Mouse (Mus musculus): ENCODE results near the gene Dab1.

Dab1 gene

DNA sequence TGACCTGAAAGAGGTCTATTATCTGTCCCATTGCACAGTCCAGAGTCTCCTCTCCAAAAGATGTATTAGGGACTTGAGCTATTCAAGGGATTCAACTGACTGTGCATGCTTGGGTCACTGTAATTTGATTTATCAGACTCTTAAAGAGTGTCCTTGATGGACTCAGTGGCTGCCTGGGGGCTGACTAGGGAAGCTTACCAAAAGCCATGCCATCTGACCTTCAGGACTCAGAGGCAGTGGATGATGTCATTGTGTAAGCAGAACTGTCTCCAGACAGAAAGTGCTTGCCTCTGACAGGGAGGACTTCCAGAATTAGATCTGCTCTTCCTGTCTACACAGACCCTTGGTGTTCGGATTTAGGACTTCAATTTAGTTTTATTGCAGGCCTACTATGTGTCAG, 627.3 kb downstream of the Dab1 start:
- in situ Hi-C loops (cut with MboI, MseI): no loop called here

DNA sequence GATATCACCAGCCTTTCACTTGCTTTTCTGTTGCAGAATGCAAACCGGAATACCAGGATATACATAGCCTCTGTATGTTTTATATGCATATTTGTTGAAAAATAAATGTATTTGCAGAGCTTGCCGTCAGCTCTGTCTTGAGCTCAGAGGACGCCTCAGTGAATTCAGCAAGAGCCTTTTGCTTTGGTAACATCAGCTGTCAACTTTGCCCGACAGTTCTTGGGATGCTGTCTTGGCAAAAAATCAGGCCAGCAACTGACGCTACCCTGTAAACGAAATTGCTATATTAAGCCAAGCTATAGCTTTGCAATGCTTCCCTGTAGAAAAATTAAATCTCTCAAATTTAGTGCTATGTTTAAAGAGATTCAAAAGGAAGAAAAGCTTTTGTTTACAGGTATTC, 630.3 kb downstream of the Dab1 start:
- in situ Hi-C loops (cut with MboI, MseI): no loop called here

DNA sequence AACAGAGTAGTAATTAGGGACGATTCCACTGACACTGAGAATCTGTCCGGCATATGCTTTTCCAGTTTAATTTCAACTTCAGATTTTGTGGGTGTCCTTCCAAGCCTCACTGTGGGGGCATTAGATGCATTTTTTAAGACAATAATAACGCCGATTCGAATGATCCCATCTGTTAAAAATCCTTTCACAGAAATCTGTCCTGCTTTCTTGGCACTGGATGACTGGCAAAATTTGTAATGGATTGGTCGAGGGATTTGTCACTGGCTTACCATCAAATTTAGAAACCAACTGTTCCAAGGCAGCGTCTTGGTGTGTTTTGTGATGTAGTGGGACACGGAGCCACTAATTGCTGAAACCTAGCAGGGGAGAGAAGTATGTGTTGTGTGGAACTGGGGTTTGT, 638.6 kb downstream of the Dab1 start:
- in situ Hi-C loops (cut with MboI, MseI): no loop called here

DNA sequence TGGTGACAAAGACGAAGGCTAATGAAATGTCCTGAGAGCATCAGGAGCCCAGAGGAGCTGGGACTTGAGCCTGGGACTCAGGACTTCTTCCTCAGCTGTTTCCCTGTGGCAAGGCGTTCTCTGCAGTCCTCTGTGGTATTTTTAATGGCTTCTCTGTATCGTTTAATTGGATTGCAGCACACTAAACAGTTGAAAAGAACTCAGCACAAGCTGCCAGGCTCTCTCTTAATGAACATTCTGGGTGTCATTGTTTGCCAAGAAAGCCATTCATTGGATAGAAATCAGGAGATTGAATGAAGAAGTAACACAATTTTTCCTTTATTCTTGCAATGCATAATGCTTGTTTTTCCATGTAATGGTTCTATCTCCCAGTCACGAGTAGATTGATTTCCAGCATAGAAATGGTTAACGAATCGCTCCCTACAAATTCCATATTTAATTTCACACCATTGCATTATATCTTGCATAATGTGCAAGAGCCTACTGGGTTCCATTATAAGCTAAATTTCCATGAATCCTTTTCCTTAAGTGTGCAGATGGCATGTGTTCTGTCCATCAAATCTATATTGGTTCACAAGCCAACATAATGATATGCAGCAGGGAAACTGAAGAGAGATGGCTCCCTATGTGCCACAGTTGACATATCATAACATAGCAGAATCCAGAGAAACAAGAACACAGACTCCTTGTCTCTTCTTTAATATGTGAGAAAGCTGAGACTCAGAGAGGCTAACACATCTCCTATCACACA, 650.4 kb downstream of the Dab1 start:
- in situ Hi-C loops (cut with MboI, MseI): no loop called here

DNA sequence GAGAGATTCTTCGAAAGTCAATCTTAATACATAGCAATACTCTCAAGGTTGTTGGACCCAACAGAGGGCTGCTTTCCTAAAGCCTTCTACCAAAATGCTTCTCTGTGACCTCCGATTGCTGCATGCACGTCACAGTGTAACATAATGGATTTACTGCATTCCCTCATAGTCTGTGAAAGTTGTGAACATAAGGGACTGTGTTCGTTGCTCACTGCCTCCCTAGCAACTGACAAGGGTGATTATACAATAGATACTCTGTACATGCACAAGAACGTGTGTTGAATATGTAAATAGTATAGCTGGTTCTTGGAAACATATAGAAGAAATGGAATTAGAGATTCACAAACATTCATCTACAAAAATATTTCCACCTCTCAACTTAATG, 651.0 kb downstream of the Dab1 start:
- in situ Hi-C loops (cut with MboI, MseI): no loop called here

DNA sequence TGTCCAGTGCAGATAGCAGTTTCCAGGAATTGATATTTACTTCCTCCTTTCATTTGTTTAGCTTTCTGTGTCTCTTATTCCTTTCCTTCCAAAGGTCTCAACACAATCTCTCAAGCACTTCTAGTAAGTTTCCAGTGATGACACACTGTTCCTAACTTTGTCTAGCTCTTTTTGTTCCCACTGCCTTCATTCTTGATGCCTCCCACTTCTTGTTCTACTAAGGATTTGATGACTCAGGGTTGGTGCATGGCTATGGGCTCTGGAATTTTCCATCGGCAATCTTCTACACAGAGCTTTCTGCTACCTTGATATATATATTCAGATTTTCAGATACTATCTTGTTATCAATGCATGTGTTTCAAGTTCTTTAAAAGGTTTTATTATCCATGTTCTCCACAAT, 656.1 kb downstream of the Dab1 start:
- in situ Hi-C loops (cut with MboI, MseI): no loop called here

DNA sequence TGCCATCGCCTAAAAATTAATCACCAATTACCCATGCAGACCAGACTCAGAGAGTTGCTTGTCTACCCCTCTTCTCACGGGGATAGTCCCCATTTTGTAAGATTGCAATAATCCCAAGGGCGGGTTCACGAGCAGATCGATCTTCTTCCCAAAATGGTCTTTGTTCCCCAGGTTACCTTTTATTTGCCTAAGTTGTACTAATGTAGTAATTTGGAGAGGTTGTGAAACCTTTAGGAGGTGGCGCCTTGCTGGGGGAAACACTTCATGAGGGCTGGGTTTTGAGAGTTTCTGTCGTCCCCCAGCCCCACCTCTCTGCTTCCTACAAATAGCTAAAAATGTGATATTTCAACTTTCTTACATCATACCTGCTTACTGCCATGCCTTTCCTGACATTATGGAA, 657.8 kb downstream of the Dab1 start:
- in situ Hi-C loops (cut with MboI, MseI): no loop called here

DNA sequence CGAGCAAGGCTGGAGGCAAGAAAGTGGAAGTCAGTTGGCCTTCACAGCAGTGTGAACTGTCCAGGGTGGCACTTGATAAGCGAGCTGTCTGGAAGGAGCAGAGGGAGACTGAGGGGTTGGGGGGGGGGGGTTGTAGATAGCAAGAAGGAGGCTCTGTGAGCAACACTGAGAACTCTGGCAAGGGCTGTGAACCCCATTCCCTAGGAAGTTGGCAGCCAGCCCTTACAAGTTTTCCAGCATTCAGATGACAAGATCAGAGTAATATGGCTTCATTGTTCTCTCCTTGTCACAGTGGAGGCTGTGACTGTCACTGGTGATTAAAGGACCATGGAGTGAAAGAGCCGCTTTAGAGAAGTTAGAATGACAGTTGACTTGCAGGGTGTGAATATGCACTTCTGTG, 662.4 kb downstream of the Dab1 start:
- in situ Hi-C loops (cut with MboI, MseI): no loop called here

DNA sequence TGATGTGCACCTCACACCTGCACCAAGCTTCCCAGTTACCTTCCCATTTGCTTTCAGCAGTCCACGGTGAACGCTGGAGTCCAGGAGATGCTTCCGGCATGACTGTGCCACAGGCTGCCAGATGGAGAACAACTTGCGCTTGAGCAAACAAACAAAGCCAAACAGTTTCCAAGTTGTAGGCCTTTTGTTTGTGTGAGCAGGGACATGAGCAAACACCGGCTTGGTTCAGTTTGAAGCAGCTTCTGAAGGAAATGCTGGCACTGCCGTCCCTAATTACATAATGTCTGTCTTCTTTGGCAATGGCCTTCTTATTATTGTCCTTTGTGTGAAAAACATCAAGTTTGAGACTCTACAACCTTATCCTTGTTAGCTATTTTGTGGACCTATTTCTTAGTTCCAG, 664.7 kb downstream of the Dab1 start:
- in situ Hi-C loops (cut with MboI, MseI): no loop called here

DNA sequence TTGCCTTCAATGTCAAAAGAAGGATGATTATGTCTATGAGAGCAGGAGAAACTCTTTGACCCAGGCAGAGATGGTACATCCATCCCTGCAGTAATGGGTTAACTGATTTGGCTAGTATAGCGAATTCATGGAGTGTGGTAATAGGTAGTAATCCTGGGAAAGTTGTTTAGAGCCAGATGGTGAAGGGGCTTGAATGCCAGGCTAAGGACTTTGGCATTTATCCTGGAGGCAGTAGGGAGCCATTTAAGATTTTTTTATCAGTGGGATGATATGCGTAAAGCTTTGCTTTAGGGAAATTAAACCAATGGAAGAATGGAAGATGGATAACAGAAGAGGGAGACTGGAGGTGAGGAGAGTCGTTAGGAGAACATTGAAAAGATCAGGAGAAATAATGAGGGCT, 669.2 kb downstream of the Dab1 start:
- in situ Hi-C loops (cut with MboI, MseI): no loop called here

DNA sequence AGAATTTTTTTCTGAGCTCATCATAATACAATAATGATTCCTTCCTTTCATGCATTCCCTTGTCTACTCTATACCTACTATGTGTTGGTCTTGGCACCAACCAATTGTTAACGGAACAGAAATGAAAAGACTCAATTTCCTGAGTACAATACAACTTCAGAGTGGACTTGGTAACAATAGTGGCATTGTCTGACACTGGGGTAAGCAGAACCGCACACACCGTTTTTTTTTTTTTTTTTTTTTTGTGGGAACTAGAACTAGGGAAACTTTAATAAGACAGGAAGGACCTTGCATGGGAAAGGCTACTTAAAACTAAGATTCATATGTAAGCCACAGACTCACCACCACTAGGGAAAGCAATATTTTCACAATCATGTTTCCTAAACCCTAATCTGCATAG, 682.6 kb downstream of the Dab1 start:
- in situ Hi-C loops (cut with MboI, MseI): no loop called here

DNA sequence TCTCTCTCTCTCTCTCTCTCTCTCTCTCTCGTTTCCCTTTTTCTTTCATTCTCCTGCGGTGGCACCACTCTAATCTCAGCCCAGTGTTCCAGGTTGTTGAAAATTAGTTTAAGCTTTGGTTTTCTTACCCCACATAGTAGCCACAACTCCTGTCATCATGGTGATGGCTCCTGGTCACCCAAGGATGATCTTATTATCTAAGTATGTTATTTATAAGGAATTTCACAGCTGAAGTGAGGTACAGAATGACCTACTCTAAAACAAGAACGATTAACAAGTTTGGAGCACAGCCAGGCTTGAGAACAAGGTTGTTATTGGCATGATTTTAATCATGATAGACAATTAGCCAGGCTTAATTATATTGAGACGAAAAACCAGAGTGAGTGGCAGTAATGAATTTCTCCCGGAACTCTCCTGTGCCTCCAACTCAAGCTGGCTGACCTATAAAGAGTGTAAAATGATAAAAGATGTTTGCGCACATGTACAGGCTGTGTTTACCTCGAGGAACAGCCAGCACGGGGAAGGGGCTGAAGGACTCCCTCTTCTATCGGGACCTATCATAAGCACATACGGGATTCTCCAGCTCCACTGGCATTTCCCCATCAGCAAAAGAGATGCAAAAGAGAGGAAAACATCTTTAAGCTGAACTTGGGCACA, 684.0 kb downstream of the Dab1 start:
- in situ Hi-C loops (cut with MboI, MseI): no loop called here

DNA sequence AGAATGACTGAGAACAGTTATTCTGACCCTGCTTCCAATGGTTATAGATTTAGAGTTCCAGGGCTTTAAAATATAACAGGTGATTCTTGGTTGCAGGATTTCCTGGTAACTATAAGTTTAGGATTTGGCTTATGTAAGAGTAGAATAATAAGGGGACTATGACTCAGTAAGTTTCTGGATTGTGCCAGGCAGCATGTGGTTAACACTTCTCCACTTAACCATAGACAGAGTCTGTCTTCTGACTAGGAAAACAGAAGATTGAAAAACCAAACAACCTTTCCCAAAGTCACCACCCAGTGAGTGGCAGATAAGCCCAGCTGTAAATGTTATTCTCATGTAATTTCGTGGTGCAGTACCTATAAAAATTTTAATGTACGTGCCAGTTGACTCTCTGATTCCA, 688.6 kb downstream of the Dab1 start:
- in situ Hi-C loops (cut with MboI, MseI): loop anchor here (5.0 kb wide), 1 partner anchor 70 kb away; no protein-coding TSS in a partner anchor

DNA sequence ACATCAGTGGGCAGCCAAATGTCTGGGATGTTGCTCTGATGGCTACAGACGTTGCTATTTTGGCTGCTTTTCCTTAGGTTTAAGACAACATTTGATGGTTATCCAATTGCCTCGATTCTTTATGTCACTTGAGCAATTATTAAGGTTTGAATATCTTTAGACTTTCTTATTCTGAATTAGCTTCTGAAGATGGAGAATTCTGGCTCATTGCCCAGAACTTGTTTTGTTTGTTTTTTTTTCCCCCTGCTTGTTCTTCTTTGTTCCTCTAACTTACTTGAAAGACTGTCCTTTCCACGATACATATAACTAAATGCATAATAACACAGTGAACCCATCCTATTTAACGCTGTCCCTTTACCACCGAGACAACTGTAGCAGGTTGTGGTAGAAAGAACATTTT, 707.1 kb downstream of the Dab1 start:
- in situ Hi-C loops (cut with MboI, MseI): no loop called here

DNA sequence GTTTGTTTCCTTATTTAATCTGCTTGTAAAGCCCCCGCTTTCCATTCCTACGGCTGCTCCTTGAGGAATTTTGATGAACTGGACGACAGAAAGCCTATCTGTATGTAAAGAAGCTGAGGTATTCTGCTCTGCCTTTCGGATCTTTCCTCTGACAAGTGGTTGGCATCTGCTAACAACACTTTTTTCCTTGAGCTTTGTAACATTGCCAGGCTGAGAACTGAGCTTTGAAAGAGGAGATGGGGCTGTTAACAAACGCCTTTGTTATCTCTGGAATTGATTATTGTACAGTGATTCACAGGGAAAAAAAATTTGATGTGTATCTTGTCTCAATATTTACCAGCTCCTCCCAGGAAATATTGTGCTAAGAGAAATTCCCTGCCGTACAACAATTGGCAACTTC, 712.7 kb downstream of the Dab1 start:
- in situ Hi-C loops (cut with MboI, MseI): no loop called here

DNA sequence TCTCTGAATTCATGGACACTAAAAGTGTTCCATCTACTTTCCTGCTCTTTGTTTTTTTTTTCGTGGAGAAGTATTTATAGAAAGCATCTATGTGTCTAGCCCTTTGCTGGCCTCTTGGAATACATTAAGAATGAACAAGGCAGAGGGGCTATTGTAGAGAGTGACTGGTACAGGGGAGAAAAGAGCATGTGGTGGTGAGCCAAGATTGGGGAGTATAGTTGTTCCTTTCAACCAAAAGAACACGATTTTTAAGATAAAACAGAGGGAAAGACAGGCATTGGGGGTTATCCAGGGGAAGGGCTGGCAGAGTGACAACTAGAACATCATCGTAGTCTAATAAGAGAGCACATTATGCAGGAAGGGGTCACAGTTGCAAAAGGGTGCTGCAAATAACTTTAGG, 713.2 kb downstream of the Dab1 start:
- in situ Hi-C loops (cut with MboI, MseI): no loop called here

DNA sequence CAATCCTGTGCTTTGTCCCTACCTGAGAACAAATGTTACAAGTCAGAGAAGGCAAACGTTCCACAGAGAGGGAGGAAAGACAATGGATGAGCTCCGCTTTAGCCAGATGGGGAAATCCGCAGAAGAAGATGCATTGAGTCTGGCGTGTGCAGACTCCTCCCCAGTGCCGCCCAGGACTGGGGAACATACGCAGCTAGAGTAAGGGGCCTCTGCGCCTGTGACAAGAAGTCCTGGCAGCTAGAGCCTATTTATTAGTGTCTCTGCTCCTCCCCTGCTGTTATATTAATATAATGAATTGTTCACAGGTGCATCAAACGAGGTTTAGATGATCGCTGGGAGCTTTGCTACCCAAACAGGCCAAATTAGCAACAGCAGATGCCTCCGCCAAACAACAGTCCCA, 718.1 kb downstream of the Dab1 start:
- in situ Hi-C loops (cut with MboI, MseI): no loop called here

DNA sequence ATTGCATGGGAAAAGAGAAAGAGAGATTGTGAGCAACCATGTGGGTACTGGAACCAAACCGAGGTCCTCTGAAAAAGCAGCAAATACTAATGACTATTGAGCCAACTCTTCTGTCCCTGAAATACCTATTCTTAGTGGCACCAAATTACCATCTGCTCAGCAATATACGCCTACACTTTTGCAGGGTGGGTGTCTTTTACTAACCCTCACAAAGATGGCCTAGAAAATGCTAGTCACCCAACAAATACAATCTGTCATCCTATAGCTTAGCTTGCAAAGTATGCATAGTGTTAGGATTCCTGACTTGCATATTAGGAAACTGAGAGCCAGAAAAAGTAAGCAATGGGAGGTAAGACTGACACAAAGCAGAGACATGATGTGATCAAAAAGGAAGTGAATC, 719.2 kb downstream of the Dab1 start:
- in situ Hi-C loops (cut with MboI, MseI): no loop called here

DNA sequence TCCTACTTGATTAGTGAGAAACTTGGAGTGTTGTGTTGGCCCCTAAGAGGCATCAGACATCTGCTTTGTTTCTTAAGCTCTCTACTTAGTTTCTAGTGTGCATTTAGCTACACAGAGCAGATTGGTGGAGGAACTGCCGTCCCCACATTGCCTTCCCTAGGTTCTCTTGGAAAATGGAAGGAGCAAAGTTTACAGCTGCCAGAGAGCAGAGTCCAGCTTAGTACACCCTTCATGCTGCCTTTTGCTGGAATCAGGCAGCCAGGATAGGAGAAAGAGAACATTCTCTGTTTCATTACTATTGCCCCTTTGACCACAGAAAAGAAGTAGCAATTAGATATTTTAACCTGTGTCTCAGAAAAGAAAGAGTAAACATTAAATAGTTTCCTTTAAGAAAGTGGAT, 742.2 kb downstream of the Dab1 start:
- in situ Hi-C loops (cut with MboI, MseI): no loop called here

DNA sequence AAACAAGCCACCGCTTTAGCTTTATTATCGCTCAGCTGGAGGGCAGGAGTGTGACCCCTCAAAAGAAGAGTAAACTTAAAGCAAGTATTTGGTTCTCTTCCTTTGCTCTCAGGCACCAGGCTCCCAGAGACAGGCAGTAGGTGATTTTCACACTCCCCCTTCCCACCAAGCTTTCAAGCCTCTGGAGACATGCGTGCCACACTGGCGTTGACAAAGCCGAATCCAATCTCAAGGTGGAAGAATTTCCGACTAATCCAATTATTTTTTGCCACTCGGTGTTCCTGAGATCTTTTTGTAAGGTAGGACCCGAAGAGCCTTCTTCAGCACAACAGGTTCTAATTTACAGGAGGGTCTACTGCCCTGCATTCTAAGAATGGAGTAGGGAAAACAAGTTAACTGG, 747.3 kb downstream of the Dab1 start:
- in situ Hi-C loops (cut with MboI, MseI): no loop called here

DNA sequence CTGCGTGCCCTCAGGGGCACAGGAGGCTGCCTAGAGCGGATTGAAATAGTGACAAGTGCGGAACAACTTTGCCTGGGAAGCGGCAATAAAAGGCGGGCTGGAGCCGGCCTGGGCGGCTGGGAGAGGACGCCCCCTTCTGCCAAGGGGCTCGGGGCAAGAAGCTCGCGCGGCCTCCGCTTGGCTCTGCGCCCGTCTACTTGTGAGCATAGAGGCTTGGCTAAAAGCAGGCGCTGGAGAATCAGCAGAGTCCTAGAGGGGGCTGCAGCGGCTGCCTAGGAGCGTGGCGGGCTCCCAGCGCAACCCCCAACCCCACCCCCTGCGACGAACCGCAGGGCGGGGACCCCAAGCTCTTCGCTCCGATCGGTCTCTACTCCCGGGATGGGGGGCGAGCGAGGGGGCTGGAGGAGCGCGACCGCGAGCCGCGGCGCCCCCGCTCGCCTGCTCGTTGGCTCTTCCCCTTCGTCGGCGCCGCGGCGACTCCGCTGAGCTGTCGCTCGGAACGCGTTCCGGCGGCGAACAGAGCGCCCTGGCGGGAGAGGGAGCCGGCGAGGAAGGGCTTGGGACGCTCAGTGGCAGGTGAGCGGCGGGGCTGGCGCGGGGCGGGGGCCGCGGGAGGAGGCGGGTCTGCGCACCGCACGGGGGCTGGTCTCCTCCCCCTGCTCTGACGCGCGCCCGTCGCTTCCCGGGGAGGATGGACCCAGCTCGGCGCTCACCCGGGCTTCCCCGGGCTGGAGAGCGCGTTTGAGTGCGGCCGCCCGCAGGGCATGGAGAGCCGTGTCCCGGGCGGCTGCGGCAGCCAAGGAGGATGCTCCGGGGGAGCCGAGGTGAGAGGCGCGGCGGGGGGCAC, 748.0 kb downstream of the Dab1 start:
- in situ Hi-C loops (cut with MboI, MseI): no loop called here

DNA sequence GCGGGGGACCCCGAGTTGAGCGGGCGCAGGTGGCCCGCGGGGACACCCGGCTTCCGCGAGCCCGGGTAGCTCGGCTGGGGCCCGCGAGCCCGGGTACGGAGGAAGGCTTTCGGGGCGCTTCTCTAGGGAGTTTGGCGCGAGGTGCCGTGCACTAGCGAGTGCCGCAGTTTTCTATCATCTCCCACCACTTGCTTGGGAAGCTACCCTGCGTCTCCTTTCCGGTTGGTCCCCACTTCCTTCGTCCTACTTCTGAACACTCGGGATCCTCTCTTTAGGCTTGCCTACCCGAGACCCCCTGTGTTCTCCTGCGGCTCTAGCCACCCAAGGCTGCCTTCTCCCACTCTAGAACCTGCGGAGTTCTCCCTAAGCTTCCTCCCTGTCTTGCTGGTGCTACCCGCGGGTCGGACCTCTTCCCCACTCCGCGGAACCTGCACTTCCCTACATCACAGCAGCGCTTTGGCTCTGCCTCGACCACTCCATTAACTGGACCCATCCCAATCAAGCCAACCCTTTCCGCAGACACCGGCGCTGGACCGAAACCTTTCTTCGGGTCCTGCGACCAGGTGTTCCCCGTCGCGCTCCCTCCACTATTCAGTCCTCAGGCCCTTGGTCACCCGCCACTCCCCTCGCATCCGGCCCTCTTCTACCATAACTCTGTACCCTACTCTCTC, 748.7 kb downstream of the Dab1 start:
- in situ Hi-C loops (cut with MboI, MseI): no loop called here

All from regulatory T cell (primary cell).